Mouse (Mus musculus) lung, embryonic 15.5 days (tissue): ENCODE measurements around the gene Ccl25. TPM values are rescaled to one million over a fixed set of nuclear protein-coding genes. Genes with fewer than 3 reads are reported as not detected.

Source experiments
- ATAC-seq: fragments of 200-750 bp; cut with Nextera tagmentation; 2 replicates; pipeline ENCODE4 v1.8.0; 2017; ENCODE audit warnings: moderate number of reproducible peaks, borderline replicate concordance; ENCODE audit not compliant: low FRiP score, low TSS enrichment; ENCODE audit errors: extremely low read depth
- H3K27ac ChIP-seq: fragments of 300-500 bp; sonication (generic); 2 replicates; pipeline ENCODE4 v1.5.1; 2015; ENCODE audit warnings: moderate library complexity, mild to moderate bottlenecking, inconsistent platforms
- H3K27me3 ChIP-seq: fragments of 300-500 bp; sonication (generic); 2 replicates; pipeline ENCODE4 v1.6.1; 2015; ENCODE audit warnings: inconsistent platforms
- H3K36me3 ChIP-seq: fragments of 300-500 bp; sonication (generic); 2 replicates; pipeline ENCODE4 v1.6.1; 2015; ENCODE audit warnings: inconsistent platforms
- H3K4me1 ChIP-seq: fragments of 300-500 bp; sonication (generic); 2 replicates; pipeline ENCODE4 v1.6.1; 2015; ENCODE audit warnings: inconsistent platforms
- H3K4me2 ChIP-seq: fragments of 300-500 bp; sonication (generic); 2 replicates; pipeline ENCODE4 v1.6.1; 2015; ENCODE audit warnings: inconsistent platforms, mild to moderate bottlenecking, moderate library complexity
- H3K4me3 ChIP-seq: fragments of 300-500 bp; sonication (generic); 2 replicates; pipeline ENCODE4 v1.5.1; 2015; ENCODE audit warnings: mild to moderate bottlenecking, inconsistent platforms
- H3K9ac ChIP-seq: fragments of 300-500 bp; sonication (generic); 2 replicates; pipeline ENCODE4 v1.6.1; 2015; ENCODE audit warnings: inconsistent platforms
- H3K9me3 ChIP-seq: fragments of 300-500 bp; sonication (generic); 2 replicates; pipeline ENCODE4 v1.6.1; 2016; ENCODE audit warnings: inconsistent platforms
- WGBS: fragments of 180-500 bp; shearing (Covaris S2); methylation state at CpG from one replicate; pipeline ENCODE4 v1.1.7; 2015; 5-methylcytosine and 5-hydroxymethylcytosine counted together
- polyA plus RNA-seq: library from polyadenylated mRNA; unstranded; fragments of >200 nt; fragmentation: Nextera tagmentation; extraction: Ambion mirVana; gene quantifications from 2 replicates; pipeline ENCODE4 v1.2.1, GENCODE M21; 2015

Gene Ccl25
- polyA plus RNA-seq, 1 experiment from 2014 or later: 30.8 TPM

GRCm38 (mm10) chr8:4318796-4319572 lies 6.0 kb upstream of the Ccl25 start:
- Histone ChIP-seq H3K4me1 (peaks cover 26% of the 10 kb centered on the region), H3K9ac (no peak overlapping the region)
- no peak for ATAC-seq

GRCm38 (mm10) chr8:4319573-4319872 lies 5.5 kb upstream of the Ccl25 start:
- H3K27me3 ChIP-seq: no peaks in the 10 kb centered on the region
- H3K9ac ChIP-seq: no peak overlapping the region
- WGBS: 96% methylated on average over 11 of the region's 11 CpGs
- peaks cover 26% of the 10 kb centered on the region for H3K4me1 ChIP-seq
- H3K4me3 ChIP-seq: no peak overlapping the region
- H3K36me3 ChIP-seq: peaks cover 24% of the 10 kb centered on the region
- H3K4me2 ChIP-seq: no peak overlapping the region
- H3K27ac ChIP-seq: no peak overlapping the region
- no peaks in the 10 kb centered on the region for H3K9me3 ChIP-seq
- no peak for ATAC-seq

More at GRCm38 (mm10) chr8:4318796-4319572, 6.0 kb upstream of the Ccl25 start:
- no peak overlapping the region for H3K4me3 ChIP-seq
- H3K9me3 ChIP-seq: no peaks in the 10 kb centered on the region
- H3K27ac ChIP-seq: no peak overlapping the region
- 75% methylated on average over 2 of the region's 2 CpGs for WGBS
- H3K27me3 ChIP-seq: no peaks in the 10 kb centered on the region
- no peak overlapping the region for H3K4me2 ChIP-seq
- peaks cover 24% of the 10 kb centered on the region for H3K36me3 ChIP-seq

GRCm38 (mm10) chr8:4320404-4320803 lies 4.6 kb upstream of the Ccl25 start:
- ATAC-seq: no peak
- no peaks in the 10 kb centered on the region for H3K27me3 ChIP-seq
- H3K27ac ChIP-seq: no peak overlapping the region
- H3K4me1 ChIP-seq: peaks cover 26% of the 10 kb centered on the region
- no peak overlapping the region for H3K4me2 ChIP-seq
- H3K9me3 ChIP-seq: no peaks in the 10 kb centered on the region
- 87% methylated on average over 1 of the region's 1 CpGs for WGBS
- no peak overlapping the region for H3K9ac ChIP-seq
- H3K36me3 ChIP-seq: peaks cover 24% of the 10 kb centered on the region
- no peak overlapping the region for H3K4me3 ChIP-seq

- H3K4me1 ChIP-seq: peaks cover 32% of the 10 kb centered on the region
- no peak overlapping the region for H3K9ac ChIP-seq
- H3K9me3 ChIP-seq: no peaks in the 10 kb centered on the region
- 82% methylated on average over 2 of the region's 2 CpGs for WGBS
- H3K27me3 ChIP-seq: no peaks in the 10 kb centered on the region
- H3K4me3 ChIP-seq: no peak overlapping the region
- H3K4me2 ChIP-seq: no peak overlapping the region
- no peak for ATAC-seq
- no peak overlapping the region for H3K27ac ChIP-seq
- H3K36me3 ChIP-seq: peaks cover 24% of the 10 kb centered on the region
Observed at GRCm38 (mm10) chr8:4321031-4321430, 4.0 kb upstream of the Ccl25 start.

- no peak overlapping the region for H3K9ac ChIP-seq
- H3K36me3 ChIP-seq: peaks cover 24% of the 10 kb centered on the region
- peak overlapping the region; percentile 79 for H3K4me2 ChIP-seq
- no peak overlapping the region for H3K4me3 ChIP-seq
- no peak for ATAC-seq
- peaks cover 37% of the 10 kb centered on the region for H3K4me1 ChIP-seq
- 19% methylated on average over 2 of the region's 2 CpGs for WGBS
- no peaks in the 10 kb centered on the region for H3K27me3 ChIP-seq
- H3K27ac ChIP-seq: no peak overlapping the region
- H3K9me3 ChIP-seq: no peaks in the 10 kb centered on the region
Observed at GRCm38 (mm10) chr8:4322470-4322869, 2.5 kb upstream of the Ccl25 start.

GRCm38 (mm10) chr8:4323917-4324316 lies 1.1 kb upstream of the Ccl25 start:
- Histone ChIP-seq H3K27ac (no peak overlapping the region), H3K4me1 (peaks cover 37% of the 10 kb centered on the region), H3K4me2 (peak overlapping the region; percentile 79), H3K27me3 (no peaks in the 10 kb centered on the region), H3K9ac (peak overlapping the region; percentile 99), H3K36me3 (peaks cover 38% of the 10 kb centered on the region), H3K9me3 (no peaks in the 10 kb centered on the region), H3K4me3 (peak overlapping the region; percentile 91)
- under 1% methylated on average over 6 of the region's 6 CpGs for WGBS
- ATAC-seq: no peak

GRCm38 (mm10) chr8:4324525-4324924 lies 485 bp upstream of the Ccl25 start:
- Histone ChIP-seq H3K4me2 (peak overlapping the region; percentile 79), H3K27me3 (no peaks in the 10 kb centered on the region), H3K4me3 (peak overlapping the region; percentile 91), H3K36me3 (peaks cover 44% of the 10 kb centered on the region), H3K9ac (peak overlapping the region; percentile 99), H3K9me3 (no peaks in the 10 kb centered on the region), H3K27ac (peak overlapping the region; percentile 92), H3K4me1 (peaks cover 37% of the 10 kb centered on the region)
- under 1% methylated on average over 41 of the region's 42 CpGs for WGBS
- ATAC-seq: peak; percentile 69

- Histone ChIP-seq H3K9ac (peak overlapping the region; percentile 65), H3K4me1 (peaks cover 34% of the 10 kb centered on the region), H3K36me3 (peaks cover 41% of the 10 kb centered on the region), H3K9me3 (no peaks in the 10 kb centered on the region), H3K27me3 (no peaks in the 10 kb centered on the region), H3K4me2 (peak overlapping the region; percentile 58), H3K27ac (peak overlapping the region; percentile 92; the same call in 1 of the 2 replicates), H3K4me3 (peak overlapping the region; percentile 91)
- 29% methylated on average over 7 of the region's 7 CpGs for WGBS
- ATAC-seq: no peak
Observed at GRCm38 (mm10) chr8:4325751-4326036, 684 bp downstream of the Ccl25 start.

GRCm38 (mm10) chr8:4329000-4329399 lies 4.0 kb downstream of the Ccl25 start:
- 77% methylated on average over 5 of the region's 5 CpGs for WGBS
- no peak overlapping the region for H3K4me2 ChIP-seq
- peaks cover 57% of the 10 kb centered on the region for H3K36me3 ChIP-seq
- ATAC-seq: no peak
- H3K9me3 ChIP-seq: no peaks in the 10 kb centered on the region
- H3K9ac ChIP-seq: no peak overlapping the region
- H3K4me3 ChIP-seq: no peak overlapping the region
- no peaks in the 10 kb centered on the region for H3K27me3 ChIP-seq
- peaks cover 11% of the 10 kb centered on the region; the same call in 1 of the 2 replicates for H3K4me1 ChIP-seq
- H3K27ac ChIP-seq: no peak overlapping the region

- no peaks in the 10 kb centered on the region for H3K4me1 ChIP-seq
- H3K36me3 ChIP-seq: peaks cover 80% of the 10 kb centered on the region
- no peak overlapping the region for H3K27ac ChIP-seq
- no peak overlapping the region for H3K4me3 ChIP-seq
- 100% methylated on average over 1 of the region's 1 CpGs for WGBS
- no peak overlapping the region for H3K9ac ChIP-seq
- ATAC-seq: no peak
- H3K4me2 ChIP-seq: no peak overlapping the region
- no peaks in the 10 kb centered on the region for H3K9me3 ChIP-seq
- no peaks in the 10 kb centered on the region for H3K27me3 ChIP-seq
Observed at GRCm38 (mm10) chr8:4333966-4334365, 9.0 kb downstream of the Ccl25 start.

- ATAC-seq: no peak
- Histone ChIP-seq H3K4me1 (no peaks in the 10 kb centered on the region), H3K36me3 (peaks cover 70% of the 10 kb centered on the region), H3K4me2 (no peak overlapping the region), H3K9ac (no peak overlapping the region), H3K27me3 (no peaks in the 10 kb centered on the region), H3K4me3 (no peak overlapping the region), H3K9me3 (no peaks in the 10 kb centered on the region), H3K27ac (no peak overlapping the region)
- 92% methylated on average over 2 of the region's 2 CpGs for WGBS
Observed at GRCm38 (mm10) chr8:4335678-4336077, 10.7 kb downstream of the Ccl25 start.

GRCm38 (mm10) chr8:4340207-4340606 lies 15.2 kb downstream of the Ccl25 start:
- Histone ChIP-seq H3K9me3 (no peaks in the 10 kb centered on the region), H3K27ac (no peak overlapping the region), H3K36me3 (peaks cover 32% of the 10 kb centered on the region), H3K4me3 (no peak overlapping the region), H3K27me3 (no peaks in the 10 kb centered on the region), H3K4me2 (no peak overlapping the region), H3K4me1 (no peaks in the 10 kb centered on the region), H3K9ac (no peak overlapping the region)
- 89% methylated on average over 3 of the region's 3 CpGs for WGBS
- ATAC-seq: no peak

GRCm38 (mm10) chr8:4347661-4348060 lies 22.7 kb downstream of the Ccl25 start:
- 53% methylated on average over 7 of the region's 7 CpGs for WGBS
- Histone ChIP-seq H3K4me2 (no peak overlapping the region), H3K27ac (no peak overlapping the region), H3K9me3 (no peaks in the 10 kb centered on the region), H3K36me3 (no peaks in the 10 kb centered on the region), H3K9ac (no peak overlapping the region), H3K27me3 (no peaks in the 10 kb centered on the region), H3K4me3 (no peak overlapping the region), H3K4me1 (0 out of 2 replicates have a peak, but pooled peaks cover 4% of the 10 kb centered on the region)
- ATAC-seq: no peak
